Mouse (Mus musculus) forebrain, embryonic 14.5 days (tissue): ENCODE measurements around the gene Ldlrap1. TPM values are rescaled to one million over a fixed set of nuclear protein-coding genes. Genes with fewer than 3 reads are reported as not detected.
A peak's percentile ranks its signal among the peaks of the same experiment; 100 is the strongest.

Experiments used
- ATAC-seq: fragments of 200-750 bp; cut with Nextera tagmentation; 2 replicates; pipeline ENCODE4 v1.8.0; 2017; ENCODE audit warnings: mild to moderate bottlenecking, moderate library complexity
- DNase-seq: peaks from one replicate; pipeline ENCODE4 v3.0.0-alpha.2; 2015; ENCODE audit warnings: low spot score
- H3K27ac ChIP-seq: fragments of 300-500 bp; sonication (generic); 2 replicates; pipeline ENCODE4 v1.5.1; 2014; ENCODE audit warnings: low read depth, mild to moderate bottlenecking, control low read depth, low read length, moderate library complexity
- H3K27me3 ChIP-seq: fragments of 300-500 bp; sonication (generic); replicated peaks from 2 replicates; pipeline ENCODE4 v1.6.1; 2014; ENCODE audit warnings: low read length, control low read depth, mixed read lengths; ENCODE audit not compliant: control insufficient read depth, insufficient read depth
- H3K36me3 ChIP-seq: fragments of 300-500 bp; sonication (generic); 2 replicates; pipeline ENCODE4 v1.6.1; 2014; ENCODE audit warnings: low read length, control low read depth; ENCODE audit not compliant: control insufficient read depth, insufficient read depth
- H3K4me1 ChIP-seq: fragments of 300-500 bp; sonication (generic); 2 replicates; pipeline ENCODE4 v1.6.1; 2014; ENCODE audit warnings: antibody characterized with exemption, low read length, control low read depth; ENCODE audit not compliant: control insufficient read depth, insufficient read depth
- H3K4me2 ChIP-seq: fragments of 300-500 bp; sonication (generic); 2 replicates; pipeline ENCODE4 v1.6.1; 2014; ENCODE audit warnings: mild to moderate bottlenecking, control low read depth, low read length
- H3K4me3 ChIP-seq: fragments of 300-500 bp; sonication (generic); 2 replicates; pipeline ENCODE4 v1.5.1; 2014; ENCODE audit warnings: low read depth, low read length, control low read depth
- H3K9ac ChIP-seq: fragments of 300-500 bp; sonication (generic); 2 replicates; pipeline ENCODE4 v1.6.1; 2014; ENCODE audit warnings: mild to moderate bottlenecking, low read length, control low read depth, moderate library complexity
- H3K9me3 ChIP-seq: fragments of 300-500 bp; sonication (generic); replicated peaks from 2 replicates; pipeline ENCODE4 v1.6.1; 2016; ENCODE audit warnings: low read length, control low read depth, mixed read lengths; ENCODE audit not compliant: control insufficient read depth
- WGBS: fragments of 180-500 bp; shearing (Covaris S2); extraction: QIAGEN DNeasy Blood & Tissue Kit; methylation state at CpG from one replicate; pipeline ENCODE4 v1.1.7; 2014; 5-methylcytosine and 5-hydroxymethylcytosine counted together
- polyA plus RNA-seq: library from polyadenylated mRNA; unstranded; fragments of >200 nt; fragmentation: Nextera tagmentation; extraction: Ambion mirVana; gene quantifications from 2 replicates; pipeline ENCODE4 v1.2.1, GENCODE M21; 2014

Gene Ldlrap1
- polyA plus RNA-seq, 1 experiment from 2014 or later = 1.6 TPM

DNA sequence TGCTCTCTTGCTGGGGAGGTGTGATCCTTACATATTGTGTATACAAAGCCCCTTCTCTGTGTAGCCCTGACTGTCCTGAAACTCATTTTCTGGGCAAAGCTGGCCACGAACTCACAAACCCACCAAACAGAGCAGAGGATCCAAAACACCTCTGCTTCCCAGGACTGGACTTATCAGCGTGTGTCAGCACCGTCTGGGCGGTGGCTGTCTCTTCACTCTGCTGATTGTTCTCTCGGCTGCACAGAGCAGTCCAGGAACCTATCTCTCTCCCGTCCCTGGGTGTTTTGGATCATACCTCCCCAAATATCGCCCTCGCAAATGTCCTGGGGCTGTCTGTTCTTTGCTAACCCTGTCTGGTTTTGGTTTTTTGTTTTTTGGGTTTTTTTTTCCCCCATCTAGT lies 48.3 kb downstream of the Ldlrap1 start:
- H3K36me3 ChIP-seq = no peaks in the 10 kb centered on the region
- no peak overlapping the region for H3K4me3 ChIP-seq
- H3K4me2 ChIP-seq = no peak overlapping the region
- H3K4me1 ChIP-seq = no peaks in the 10 kb centered on the region
- DNase-seq (no peak), ATAC-seq (no peak)
- H3K9me3 ChIP-seq = no peaks in the 10 kb centered on the region
- H3K27me3 ChIP-seq = no peaks in the 10 kb centered on the region
- no peak overlapping the region for H3K27ac ChIP-seq
- 83% methylated on average over 8 of the region's 8 CpGs for WGBS
- H3K9ac ChIP-seq = no peak overlapping the region

DNA sequence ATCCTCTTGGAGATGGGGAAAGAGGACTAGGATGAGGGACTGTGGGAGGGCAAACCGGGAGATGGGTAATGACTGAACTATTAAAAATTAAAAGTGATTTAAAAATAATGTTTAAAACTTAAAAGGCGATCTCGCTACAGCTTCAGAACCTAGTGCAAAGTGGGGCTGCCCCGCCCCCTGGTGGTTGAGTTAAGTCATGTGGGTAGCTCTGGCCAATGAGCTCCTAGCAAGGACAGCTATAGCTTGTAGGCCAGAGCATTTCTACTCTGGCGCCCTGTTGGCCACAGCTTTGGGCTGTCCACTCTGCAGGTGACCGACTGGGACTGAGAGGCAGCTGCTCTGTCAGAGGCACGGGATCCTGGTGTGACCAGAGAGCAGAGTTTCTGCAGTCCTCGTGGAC lies 53.9 kb downstream of the Ldlrap1 start:
- Histone ChIP-seq H3K9ac (no peak overlapping the region), H3K4me1 (0 out of 2 replicates have a peak, but pooled peaks cover 2% of the 10 kb centered on the region), H3K9me3 (no peaks in the 10 kb centered on the region), H3K27me3 (no peaks in the 10 kb centered on the region), H3K27ac (no peak overlapping the region), H3K36me3 (no peaks in the 10 kb centered on the region), H3K4me2 (no peak overlapping the region), H3K4me3 (no peak overlapping the region)
- peak; percentile 88 for ATAC-seq
- peak; percentile 91 for DNase-seq
- WGBS = 9% methylated on average over 8 of the region's 8 CpGs

DNA sequence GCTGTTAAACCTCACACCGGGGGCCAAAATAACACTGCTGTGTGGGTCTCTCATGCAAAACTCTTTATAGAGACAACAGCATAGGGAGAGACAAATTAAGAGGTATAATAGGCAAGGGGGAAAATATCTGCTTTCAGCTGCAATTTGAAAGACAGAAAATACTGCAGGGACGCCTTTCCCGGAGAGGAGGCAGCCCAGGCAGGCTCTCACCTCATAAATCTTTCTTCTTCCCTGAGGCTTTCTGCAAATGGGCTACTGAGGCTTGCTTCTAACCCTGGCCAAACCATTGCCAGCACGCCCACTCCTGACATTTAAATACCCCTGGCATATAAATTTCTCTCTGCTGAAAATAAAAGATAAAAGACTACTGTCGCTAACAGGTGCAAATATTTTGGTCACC lies 62.5 kb downstream of the Ldlrap1 start:
- Histone ChIP-seq H3K4me1 (peaks cover 11% of the 10 kb centered on the region), H3K4me2 (peak overlapping the region; percentile 100; the same call in 1 of the 2 replicates), H3K4me3 (no peak overlapping the region), H3K36me3 (no peaks in the 10 kb centered on the region), H3K9ac (no peak overlapping the region), H3K27me3 (0 out of 2 replicates have a peak, but pooled peaks cover 3% of the 10 kb centered on the region), H3K27ac (no peak overlapping the region), H3K9me3 (no peaks in the 10 kb centered on the region)
- DNase-seq = no peak
- no peak for ATAC-seq
- WGBS = 70% methylated on average over 5 of the region's 5 CpGs

DNA sequence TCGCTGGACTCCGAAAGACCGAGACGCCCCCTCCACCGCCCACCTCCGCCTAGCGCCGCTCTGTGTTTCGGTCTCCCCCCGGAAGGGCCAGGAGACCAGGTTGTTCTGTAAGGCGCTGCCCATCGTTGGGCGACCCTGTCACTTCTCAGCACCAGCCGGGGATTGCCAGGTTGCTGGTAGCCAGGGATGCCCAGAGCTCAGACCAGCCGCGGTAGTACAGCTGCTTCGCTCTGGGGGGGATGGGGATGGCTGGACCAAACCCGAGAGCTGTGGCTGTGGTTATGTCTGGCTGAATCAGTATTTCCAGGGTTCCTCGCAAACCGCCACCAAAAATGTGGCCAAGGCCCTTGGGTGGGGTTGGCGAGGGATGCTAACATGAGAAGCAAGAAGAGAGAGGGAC lies 63.2 kb downstream of the Ldlrap1 start:
- Histone ChIP-seq H3K36me3 (no peaks in the 10 kb centered on the region), H3K4me2 (peak overlapping the region; percentile 100), H3K9me3 (no peaks in the 10 kb centered on the region), H3K27ac (no peak overlapping the region), H3K9ac (peak overlapping the region; percentile 66), H3K4me1 (peaks cover 11% of the 10 kb centered on the region), H3K27me3 (0 out of 2 replicates have a peak, but pooled peaks cover 3% of the 10 kb centered on the region), H3K4me3 (peak overlapping the region; percentile 61)
- no peak for DNase-seq
- ATAC-seq = no peak
- WGBS = 0% methylated on average over 21 of the region's 21 CpGs

DNA sequence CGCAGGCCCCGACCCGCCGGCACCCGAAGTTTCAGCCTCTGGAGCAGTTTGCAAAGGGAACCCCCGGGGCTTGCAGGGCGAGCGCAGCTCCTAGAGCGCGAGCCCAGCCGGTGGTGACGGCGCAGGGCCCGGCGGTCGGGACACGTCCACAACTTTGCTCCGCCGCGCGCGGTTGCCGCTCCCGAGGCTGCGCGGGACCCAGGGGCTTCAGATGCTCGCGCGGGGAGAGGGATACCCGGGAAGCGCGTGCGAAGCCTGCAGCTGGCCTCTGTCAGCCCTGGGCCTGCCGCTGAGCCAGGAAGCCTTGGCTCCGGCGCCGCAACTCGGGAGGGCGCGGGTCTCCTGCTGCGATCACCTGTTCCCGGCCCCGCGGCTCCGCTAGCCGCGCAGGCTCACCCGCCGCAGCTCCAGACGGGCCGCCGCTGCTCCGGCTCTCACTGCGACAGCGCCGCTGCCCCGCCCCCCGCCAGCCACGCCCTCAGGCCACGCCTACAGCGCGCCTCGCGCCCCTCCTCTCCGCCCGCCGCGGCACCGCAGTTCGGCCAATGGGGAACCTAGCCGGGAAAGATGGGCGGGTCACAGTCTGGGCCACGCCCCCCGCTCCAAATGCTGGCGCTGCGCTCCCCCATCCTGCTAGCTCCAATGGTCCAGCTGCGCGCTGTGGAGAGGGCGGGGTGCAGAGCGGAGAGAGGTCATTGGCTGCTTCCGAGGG lies 63.8 kb downstream of the Ldlrap1 start, which contains the start of gene Man1c1:
TSS of gene Man1c1 (minus strand) at position 456 of the 712 bp plus-strand sequence.
- peak; percentile 98 for DNase-seq
- peak; percentile 96 for ATAC-seq
- H3K27ac ChIP-seq = no peak within 1 kb of the TSS; the same call in 1 of the 2 replicates
- peak within 1 kb of the TSS; percentile 100 for H3K4me2 ChIP-seq
- no peaks in the 10 kb centered on the region for H3K9me3 ChIP-seq
- H3K4me1 ChIP-seq = peaks cover 11% of the 10 kb centered on the region
- peak within 1 kb of the TSS; percentile 66 for H3K9ac ChIP-seq
- H3K4me3 ChIP-seq = peak within 1 kb of the TSS; percentile 61
- 0 out of 2 replicates have a peak, but pooled peaks cover 3% of the 10 kb centered on the region for H3K27me3 ChIP-seq
- whole genome bisulfite sequencing = under 1% methylated on average over 77 of the region's 81 CpGs
- H3K36me3 ChIP-seq = no peaks in the 10 kb centered on the region

DNA sequence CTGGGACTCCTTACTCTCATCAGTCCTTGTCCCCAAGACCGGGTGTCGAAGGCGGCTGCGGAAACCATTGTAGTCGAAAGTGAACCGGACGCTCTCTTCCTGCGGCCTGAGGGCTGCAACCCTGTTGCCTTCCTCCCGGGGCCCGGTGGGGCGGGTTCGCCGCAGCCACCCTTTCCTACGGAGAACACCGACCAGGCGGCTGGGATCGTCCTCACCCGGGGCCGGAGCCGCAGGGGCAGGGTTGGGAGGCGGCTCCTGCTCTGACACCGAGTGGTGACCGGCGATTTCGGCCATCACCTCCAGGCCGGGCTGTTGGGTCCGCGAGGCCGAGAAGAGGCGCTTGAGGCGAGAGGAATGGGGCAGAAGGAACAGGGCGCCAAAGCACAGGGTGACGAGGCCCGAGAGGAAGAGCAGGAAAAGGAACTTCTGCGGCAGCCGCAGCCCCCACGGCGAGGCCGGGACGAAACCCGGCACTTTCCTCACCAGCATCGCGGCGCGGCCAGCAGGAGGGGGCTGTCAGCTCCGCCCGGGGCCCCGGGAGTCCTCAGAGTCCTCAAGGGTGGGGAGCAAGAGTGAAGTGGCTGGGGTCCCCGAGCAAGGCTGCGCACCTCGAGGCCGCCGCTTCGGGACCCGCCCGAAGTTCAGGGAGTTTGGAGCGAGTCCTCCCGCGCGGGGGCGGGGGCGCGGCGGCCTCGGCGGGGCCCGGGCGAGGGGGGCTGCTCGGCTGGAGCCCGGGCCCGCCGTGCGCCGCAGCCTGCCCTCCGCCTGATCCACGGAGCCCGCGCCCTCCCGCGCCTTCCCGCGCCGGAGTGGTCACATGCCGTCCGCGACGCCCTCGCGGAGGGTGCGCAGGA lies 64.6 kb downstream of the Ldlrap1 start:
- Histone ChIP-seq H3K9me3 (no peaks in the 10 kb centered on the region), H3K4me2 (peak overlapping the region; percentile 100), H3K36me3 (no peaks in the 10 kb centered on the region), H3K4me3 (peak overlapping the region; percentile 61), H3K27ac (no peak overlapping the region), H3K9ac (peak overlapping the region; percentile 62), H3K4me1 (peaks cover 11% of the 10 kb centered on the region), H3K27me3 (0 out of 2 replicates have a peak, but pooled peaks cover 3% of the 10 kb centered on the region)
- peak; percentile 22; the same call in 1 of the 2 replicates for ATAC-seq
- WGBS = 2% methylated on average over 76 of the region's 90 CpGs
- DNase-seq = no peak

DNA sequence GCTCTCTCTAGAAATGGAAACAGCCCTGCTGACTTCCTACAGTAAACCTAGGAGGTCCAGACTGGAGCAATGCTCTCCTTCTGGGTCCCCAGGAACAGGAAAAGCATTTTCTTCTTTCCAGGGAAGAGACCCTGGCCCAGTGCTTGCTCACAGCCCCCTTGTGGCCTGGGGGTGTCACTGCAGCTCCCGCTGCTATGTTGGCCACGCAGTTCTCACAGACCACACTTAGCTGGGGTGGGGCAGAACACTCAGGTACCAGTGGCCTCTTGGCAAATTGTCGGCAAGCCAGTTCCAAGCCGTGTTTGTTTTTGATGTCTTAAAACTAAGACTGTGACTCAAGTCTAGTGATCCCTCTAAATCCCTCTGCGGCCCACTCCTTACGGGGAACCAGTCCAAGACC lies 65.9 kb downstream of the Ldlrap1 start:
- peak overlapping the region; percentile 61; the same call in 1 of the 2 replicates for H3K4me3 ChIP-seq
- no peak overlapping the region for H3K27ac ChIP-seq
- H3K9me3 ChIP-seq = no peaks in the 10 kb centered on the region
- no peaks in the 10 kb centered on the region for H3K36me3 ChIP-seq
- 0 out of 2 replicates have a peak, but pooled peaks cover 3% of the 10 kb centered on the region for H3K27me3 ChIP-seq
- WGBS = 38% methylated on average over 6 of the region's 6 CpGs
- no peak for ATAC-seq
- H3K9ac ChIP-seq = no peak overlapping the region
- peak overlapping the region; percentile 100 for H3K4me2 ChIP-seq
- H3K4me1 ChIP-seq = peaks cover 11% of the 10 kb centered on the region
- DNase-seq = peak; percentile 78

DNA sequence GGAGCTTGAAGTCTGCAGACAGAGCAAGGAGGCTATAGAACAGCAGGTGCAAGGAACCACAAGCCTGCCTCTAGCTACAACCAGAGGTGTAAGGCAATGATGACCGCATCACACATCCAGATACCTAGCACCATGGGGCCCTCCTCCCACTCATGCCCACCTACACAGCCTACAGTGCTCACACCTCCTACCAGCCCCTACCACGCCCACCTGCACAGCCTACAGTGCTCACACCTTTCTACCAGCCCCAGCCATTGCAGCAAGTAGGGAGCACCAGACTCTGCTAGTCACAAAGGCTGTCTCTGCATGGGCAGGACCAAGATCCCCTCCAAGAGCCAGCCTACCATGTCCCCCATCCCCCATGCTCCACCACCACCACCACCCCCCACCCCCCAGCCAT lies 66.9 kb downstream of the Ldlrap1 start:
- peaks cover 11% of the 10 kb centered on the region for H3K4me1 ChIP-seq
- no peak overlapping the region for H3K9ac ChIP-seq
- no peaks in the 10 kb centered on the region for H3K9me3 ChIP-seq
- H3K27me3 ChIP-seq = 0 out of 2 replicates have a peak, but pooled peaks cover 3% of the 10 kb centered on the region
- ATAC-seq (no peak), DNase-seq (no peak)
- no peak overlapping the region for H3K4me2 ChIP-seq
- no peak overlapping the region for H3K4me3 ChIP-seq
- H3K27ac ChIP-seq = no peak overlapping the region
- WGBS = 83% methylated on average over 2 of the region's 2 CpGs
- no peaks in the 10 kb centered on the region for H3K36me3 ChIP-seq
